Mouse (Mus musculus) spleen, adult 12 weeks (tissue): Measurements from ENCODE around the gene Tnni1.

Source experiments
- DNase-seq: peaks from one replicate; pipeline ENCODE4 v3.0.0; 2022; ENCODE audit warnings: low spot score

Tnni1 gene

DNA sequence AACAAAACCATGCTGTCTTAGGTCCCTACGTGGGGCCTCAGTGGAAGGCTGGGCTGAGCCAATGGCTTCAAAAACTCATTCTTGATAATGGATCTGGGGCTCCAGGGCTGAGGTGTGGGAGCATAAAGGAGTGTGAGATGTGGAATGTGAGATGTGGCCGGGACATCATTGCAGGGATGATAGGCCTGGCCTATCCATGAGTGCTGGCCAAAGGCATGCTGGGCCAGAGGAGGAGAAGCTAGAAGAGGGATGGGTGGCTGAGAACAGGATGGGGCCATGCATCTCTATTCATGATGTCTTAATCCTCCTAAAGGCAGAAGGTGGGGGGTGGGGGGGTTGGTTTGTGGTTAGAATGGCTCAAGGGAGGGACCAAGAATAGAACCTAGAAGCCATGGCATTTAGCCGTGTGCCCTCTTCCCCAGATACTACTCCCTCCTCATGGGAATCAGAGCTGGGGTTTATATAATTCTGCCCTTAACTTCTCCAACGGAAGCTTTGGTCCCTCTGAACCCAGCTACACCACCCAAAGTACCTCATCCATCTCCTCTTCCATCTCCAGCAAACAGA, 11.8 kb upstream of the Tnni1 start:
- DNase-seq, result no peak

DNA sequence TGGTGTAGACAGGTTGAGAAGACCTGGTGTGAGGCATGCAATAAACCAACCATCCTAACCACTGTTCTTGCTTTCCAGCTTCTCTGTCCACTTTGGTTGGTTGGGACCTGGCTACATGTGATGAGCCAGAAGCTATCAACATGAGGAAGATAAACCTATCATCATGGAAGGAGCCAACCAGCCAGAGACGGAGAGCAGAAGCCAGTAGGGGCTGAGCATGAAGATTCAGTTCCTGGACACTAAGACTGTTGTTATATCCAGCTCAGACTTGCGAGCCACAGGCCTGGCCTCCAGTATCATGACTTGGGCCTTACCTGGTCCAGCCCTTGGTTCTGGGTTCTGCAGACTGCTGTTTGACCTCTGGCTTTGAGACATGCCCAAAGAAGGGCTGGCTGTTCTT, 10.8 kb upstream of the Tnni1 start:
- no peak for DNase-seq

DNA sequence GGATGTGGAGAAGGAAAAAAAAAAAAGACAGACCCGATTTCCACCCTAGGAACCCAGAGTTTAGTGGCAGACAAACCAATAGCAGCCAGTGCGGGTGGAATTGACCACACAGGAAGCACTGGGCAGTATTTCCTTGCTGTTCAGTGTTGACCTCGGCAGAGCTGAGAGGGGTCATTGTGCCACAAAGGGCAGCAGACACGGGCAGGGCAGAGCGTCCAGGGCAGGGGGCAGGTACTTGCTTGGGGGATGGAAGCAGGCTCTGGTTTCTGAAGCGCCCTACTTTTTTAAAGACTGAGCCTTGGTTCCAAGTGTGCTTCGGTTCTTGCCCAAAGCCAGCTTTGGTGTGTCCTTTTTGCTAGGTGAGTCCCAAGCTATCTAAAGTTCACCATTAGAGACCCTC, 9.0 kb upstream of the Tnni1 start:
- DNase-seq, result no peak

DNA sequence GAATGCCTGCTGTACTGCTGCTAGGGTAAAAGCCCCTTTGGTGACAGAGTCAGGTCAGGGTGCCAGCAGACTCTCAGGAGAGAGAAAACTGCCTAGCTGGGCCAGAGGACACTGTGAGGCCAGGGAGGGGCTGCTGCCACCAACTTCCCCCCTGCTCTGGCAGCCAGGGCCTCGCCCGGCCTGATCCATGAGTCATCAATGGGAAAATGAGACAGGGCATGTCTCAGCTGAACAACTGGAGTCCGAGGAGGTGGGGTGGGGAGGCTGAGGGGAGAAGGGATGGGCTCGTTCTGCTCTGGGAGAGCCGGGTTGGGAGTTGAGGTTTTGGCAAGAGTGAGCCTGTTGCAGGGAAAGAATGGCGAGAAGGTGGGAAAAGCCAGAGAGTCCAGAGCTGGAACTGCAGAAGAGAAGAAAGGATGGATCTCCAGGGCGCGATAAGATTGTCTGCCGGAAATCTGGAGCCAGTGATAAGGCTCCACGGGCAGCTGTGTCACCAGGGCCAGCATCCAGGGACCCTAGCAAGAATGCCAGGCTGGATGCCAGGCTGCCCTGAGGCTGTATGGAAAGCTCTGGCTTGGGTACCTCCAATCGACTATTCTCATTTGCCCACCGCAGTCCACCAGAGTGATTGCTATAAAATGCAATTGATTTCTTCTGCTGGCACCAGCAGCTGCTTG, 8.2 kb upstream of the Tnni1 start:
- DNase-seq, result no peak

DNA sequence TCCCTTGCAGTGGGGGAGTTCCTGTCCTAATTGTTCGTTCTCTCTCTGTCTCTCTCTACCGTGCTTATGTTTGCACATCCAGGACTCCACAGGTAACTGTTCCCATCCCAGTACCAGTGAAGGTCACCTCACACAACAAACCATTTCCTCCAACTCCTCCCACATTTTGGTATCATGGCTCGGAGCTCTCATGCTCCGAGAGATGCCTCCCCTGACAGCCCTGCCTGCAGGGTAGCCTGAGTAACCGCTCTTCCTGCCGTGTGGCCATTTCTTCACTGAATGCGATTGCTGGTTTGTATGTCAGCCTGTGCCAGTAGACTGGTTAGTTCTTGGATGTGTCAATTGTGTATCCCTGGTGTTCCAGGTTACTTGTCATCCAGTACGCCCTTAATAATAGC, 7.7 kb upstream of the Tnni1 start:
- no peak for DNase-seq

DNA sequence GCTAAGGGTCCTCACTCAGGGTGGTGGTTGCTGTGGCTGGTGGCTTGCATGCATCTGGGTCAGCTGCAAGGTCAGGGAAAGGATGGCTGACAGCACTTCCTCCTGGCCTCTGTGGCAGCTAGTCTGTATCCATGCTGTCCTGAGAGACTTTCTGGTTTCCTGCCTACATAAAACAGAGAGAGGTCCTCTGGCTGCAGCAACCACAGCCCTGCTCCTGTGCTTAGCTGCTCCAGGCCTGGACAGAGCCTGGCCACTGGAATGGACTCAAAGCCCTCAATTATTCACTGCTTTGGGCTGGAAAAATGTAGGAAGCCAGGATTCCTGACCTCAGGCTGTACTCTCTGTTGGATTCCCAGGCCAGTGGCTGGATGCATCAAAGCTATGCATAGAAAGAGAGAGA, 2.6 kb upstream of the Tnni1 start:
- DNase-seq, result no peak

DNA sequence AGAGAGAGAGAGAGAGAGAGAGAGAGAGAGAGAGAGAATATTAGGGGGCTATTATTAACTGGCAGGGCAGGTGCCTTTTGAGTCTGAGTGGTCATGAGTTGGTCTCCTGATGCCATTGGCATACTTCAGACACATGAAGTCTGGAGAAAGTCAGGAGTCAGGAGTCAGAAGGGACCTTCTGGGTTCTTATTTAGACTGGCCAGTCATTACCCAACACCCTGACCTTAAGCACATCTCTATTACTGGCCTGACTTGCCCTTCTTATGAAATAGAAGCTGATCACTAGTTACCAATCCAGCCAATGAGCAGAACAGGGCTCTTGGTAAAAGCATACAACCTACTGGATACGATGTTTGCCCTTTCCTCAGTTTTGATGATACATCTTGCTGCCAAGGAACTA, 2.2 kb upstream of the Tnni1 start:
- DNase-seq, result no peak

DNA sequence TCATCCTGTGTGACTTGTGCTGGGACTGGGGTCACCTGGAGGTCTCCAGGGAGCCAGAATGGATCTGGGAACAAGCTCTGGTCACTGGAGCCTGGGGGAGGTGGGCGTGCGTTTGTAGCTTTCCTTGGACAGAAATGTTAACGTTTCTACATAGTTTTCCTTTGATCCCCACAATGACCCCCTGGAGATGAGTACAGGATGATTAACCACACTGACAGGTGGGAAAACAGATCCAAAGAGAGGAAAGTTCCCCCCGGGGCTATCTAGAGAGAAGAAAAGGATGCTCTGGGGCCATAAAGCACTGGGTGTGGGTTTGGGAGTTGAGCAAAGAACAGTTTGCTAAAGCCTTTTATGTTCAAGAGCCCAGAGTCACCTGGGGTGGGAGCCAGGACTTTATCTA, 1.4 kb downstream of the Tnni1 start:
- DNase-seq, result no peak

DNA sequence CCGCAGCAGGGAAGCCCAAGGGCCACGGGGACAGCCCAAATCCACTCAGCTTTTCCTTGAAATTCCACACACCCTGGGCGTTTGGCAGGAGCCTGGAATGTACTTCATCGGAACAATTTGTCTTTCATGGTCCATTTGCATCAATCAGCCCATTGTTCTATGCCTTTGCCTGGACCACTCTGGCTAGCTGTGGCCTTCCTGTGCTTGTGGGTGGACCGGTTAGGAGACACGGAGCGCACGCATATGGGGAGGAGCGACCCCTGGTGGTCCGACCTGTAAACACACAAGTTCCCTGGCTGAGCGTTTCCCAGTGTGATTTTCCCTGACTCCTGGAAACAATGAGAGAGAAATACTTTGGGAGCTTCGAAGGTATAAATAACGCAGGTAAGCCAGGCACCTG, 2.0 kb downstream of the Tnni1 start:
- peak; percentile 40 for DNase-seq

DNA sequence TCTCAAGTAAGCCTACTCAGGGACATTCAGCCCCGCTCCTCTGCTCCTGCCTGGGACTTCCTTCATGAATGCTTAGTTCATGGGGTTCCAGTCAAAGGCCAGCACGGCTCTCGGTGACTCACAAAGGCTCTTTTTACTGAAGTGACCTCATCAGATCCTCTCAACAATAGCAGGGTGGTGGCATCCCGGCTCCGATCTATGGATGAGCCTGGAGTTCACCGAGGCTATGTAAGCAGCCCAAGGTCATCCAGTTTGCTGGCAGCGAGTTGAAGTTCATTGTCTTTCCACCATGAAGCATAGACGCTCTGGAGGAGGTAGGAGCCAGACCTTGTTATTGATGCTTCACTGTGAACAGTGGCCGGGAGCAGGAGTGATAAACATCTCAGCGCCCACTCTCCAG, 3.6 kb downstream of the Tnni1 start:
- DNase-seq, result no peak

DNA sequence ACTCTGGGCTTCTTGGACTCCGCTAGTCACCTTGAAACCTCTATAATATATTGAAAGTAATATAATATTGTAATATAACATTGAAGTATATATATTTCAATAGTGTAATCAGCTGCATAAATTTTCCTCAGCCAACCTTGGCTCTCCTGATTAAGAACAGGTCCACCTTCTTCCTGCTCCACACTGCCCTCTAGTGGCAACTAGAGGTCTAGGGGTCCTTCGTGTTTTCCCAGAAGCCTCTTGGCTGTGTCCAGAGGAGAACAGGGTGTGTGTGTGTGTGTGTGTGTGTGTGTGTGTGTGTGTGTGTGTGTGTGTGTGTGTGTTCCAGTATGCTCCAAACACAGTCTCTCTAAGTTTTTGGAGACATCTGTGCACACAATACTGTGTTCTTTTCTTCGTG, 8.6 kb downstream of the Tnni1 start:
- peak; percentile 55 for DNase-seq

DNA sequence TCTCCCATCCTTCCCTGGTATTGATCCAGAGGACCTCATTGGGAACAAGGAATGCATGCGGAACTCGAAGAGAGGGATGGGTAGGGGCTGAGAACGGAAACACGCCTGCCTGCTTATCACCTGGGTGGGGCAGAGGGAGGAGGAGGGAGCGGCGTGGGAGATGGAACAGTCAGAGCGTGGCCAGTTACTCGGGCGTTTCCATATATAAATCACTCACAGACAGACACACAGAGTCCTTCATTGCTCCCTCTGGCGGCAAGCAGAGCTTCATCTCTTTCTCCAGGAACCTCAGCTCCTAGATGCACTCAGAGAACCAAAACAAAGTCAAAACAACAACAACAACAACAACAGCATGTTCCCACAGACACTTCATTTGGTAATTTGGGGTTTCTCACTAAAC, 9.5 kb downstream of the Tnni1 start:
- no peak for DNase-seq

DNA sequence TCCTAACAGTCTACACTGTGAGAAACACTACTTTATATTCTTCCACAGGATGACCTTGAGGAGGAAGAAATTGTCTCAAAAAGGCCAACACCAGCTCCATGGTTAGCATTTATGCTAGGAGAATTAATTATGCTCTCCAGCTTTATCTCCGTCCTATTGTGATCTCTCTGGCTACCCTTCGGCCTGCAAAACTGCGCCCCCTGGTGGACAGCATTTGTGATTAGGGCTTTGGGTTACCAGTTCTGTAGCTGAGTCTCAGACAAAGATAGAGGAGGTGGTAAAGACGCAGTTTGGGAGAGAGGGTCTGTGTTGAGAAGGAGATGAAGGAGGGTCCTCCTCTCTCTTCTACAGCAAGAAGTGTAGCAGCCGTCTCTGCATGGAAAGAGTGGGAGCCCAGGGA, 10.6 kb downstream of the Tnni1 start:
- peak; percentile 65 for DNase-seq

DNA sequence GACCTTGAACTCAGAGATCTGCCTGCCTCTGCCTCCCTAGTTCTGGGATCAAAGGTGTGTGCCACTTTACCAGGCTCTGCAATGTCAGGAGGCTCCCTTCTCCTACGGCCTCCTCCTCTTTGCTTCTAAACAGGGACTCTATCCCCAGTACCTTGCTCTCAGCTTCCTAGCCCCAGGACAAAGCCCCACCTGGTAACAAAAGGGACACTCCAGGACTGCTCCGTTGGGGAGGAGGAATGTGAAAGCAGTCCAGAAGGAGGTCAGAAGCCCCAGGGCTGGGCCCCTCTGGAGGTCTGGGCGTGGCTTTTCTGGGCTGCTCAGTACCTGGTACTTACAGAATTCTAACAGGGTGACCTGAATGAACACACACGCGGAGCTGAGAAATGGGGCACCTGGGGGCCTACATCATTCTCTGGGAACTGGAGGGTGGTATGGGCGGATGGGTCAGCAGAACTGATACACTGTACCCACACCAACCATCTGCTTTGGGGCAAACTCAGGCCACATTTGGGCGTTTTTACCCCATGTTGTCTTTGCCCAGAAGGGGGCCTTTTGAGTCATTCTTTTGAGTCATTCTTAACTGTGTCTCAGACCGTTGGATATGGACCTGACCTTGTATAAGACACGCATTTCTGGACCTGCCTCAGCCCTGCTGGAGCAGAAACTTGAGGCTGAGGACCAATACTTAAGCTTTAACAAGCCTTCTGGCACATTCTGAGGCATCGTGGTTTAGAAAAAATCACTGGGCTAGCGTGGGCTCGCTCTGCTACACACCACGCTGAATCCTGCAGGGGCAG, 13.1 kb downstream of the Tnni1 start:
- no peak for DNase-seq

DNA sequence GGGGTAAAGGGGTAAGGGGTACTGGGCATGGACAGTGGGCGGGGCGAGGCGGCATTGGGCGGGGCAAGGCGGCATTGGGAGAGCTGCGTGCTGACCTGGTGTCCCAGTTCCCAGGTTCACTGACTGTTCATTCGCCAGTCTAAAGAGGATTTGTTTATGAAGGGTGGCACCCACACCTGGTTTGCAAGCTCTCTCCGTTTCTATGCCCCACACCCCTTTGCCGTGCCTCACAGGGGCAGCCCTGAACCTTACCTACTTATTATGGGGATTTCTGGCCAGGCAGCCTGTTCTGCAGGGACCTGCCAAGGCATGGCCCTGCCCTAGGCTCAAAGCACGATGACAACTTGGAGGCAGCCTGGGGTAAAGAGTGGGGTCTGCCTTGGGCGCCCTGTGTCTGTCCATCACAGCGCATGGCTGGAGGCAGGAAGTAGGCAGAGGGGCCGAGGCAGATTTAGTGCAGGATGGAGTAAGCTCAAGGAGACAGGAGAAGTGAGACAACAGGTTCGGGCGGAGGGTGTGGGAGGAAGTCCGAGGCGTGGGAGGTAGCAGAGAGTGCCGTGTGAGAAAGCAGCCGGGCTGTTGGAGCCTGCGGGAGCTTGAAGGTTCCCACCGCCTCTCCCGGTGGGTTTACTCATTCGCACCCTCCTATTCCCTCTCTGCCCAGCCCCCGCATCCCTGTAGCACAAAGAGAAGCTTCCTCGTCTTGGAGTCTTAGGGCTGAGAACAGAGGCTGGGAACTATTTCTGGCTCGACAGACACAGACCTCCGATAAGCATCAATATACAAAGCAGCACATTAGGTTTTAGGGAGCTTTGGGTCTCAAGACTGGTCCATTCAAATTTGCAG, 14.4 kb downstream of the Tnni1 start:
- no peak for DNase-seq

DNA sequence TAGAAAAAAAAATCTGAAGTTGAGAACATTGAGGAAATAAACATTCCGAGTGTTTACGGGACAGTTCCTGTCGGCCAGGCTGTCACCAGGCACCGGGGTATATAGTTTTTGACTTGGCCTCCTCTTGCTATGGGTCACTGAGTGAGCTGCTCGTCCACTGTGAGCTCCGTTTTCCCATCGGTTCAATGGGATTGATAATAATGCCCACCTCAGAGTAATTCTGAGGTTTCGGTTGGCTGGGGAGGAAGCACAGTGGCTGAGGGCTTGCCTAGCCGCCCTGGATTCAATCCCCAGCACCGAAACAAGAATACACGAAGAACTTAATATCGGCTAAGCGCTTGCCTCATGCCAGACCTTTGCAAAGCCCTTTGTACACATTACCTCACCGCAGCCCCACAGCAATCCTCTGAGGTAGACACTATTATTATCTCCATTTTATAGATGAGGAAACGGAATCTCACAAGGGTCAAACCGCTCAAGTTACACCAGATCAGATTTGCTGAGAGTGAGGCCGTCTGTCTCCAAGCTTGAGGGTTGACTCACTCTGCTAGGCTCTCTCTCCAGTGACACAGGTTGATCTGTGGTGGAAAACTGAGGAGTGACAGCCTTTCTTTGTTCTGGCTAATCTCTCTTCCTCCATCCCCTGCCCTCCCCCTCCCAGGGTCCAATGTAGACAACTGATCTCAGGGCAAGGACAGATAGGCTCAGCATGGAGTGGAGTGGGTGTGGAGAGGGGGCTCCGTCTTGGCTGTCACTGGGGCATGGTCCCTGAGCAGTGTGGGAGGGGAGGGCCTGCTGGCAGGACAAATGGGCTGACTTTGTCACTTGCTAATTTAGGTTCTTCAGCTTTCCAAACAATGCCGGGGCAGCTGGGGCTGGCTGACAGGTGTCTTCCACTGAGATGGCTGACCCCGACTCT, 15.2 kb downstream of the Tnni1 start:
- DNase-seq, result no peak

DNA sequence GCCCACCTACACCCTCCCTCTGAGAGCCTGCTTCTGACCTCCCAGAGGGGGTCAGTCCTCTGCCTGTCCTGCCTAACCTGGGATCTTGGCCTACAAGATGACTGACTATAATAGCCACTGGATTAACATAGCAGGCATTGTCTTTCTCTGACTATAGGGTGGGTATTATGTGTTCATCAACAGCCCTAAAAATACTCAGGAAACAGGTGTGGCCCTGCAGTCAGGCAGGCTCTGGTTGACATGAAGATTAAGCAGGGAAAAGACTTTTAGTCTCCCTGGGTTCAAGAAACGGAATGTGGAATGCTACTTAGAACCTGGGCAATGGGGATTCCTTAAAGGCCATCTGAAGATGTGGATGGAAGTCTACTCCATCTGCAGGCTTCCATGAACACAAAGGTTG, 19.3 kb downstream of the Tnni1 start:
- DNase-seq, result no peak

DNA sequence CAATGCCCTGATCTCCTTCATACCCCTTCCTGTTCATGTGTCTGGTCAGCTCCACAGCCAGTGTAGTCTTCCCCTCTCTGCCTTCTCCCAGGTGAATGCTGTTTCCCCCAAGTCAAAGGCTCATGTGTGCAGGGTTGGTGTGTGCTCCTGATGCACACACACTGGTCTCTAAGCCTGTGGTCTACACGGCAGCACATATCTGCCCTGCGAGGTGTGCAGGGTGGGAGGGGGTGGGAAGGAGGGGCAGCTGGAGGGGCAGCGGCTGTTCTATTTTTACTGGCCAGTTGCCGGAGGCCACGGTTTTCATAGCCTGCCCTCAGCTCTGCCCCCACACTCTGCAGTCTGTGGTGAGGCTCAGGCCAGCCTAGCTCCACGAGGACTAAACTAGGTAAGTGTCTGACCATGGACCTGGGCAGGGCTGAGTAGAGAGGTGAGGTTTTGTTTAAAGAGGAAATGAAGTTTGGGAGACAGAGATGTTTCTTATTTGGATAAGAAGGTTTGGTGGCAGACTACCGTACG, 19.9 kb downstream of the Tnni1 start:
- no peak for DNase-seq

DNA sequence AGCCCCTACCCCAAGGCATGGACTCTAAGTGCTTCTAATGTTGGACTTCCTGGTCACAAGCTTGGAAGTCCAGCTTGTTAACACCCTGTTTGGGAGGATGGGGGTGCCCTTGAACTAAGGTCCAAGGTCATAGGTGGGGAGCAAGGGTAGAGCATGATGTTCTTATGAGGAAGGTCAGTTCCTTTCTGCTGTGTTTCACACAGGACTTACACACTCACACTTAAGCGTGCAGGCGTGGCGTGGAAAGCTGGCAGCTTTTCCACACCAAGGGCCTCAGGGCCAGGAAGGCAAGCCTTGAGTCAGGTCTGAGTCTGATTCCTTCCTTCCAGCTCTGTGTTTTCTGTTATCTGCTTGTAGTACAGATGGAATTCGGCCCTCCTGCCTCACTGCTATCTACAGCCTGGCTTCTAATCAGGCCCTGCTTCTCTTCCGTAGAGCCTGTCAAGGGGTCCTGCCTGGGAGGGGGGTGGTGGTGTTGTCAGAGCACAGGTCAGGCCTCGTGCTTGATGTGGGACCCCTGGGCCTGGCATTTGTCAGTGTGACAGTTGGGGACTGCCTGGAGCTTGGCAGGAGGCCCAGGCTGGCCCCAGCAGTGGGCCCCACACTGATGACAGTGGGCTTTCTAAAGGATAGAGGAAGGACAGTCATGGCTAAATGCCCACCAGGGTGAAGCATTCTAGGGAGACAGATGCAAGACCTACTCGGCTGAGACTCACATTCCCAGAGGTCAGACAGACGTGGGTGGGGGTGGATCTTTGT, 21.1 kb downstream of the Tnni1 start:
- DNase-seq, result no peak

DNA sequence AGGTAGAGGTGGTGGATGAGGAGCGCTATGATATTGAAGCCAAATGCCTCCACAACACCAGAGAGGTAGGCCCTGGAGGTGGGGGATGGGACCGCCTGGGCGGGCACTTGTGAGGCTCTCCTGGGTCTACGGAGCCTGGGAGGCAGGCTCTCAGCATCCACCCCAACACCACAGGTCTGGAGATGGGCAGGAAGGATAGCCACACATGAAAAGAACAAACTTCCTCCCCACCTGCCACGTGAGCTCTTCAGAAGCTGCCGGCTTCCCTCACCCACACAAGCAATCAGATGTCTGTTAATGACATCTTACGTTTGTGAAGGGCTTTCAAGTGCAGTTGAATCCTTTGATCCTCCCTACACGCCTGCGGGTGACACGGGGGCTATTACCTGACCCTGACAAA, 28.3 kb downstream of the Tnni1 start:
- no peak for DNase-seq

DNA sequence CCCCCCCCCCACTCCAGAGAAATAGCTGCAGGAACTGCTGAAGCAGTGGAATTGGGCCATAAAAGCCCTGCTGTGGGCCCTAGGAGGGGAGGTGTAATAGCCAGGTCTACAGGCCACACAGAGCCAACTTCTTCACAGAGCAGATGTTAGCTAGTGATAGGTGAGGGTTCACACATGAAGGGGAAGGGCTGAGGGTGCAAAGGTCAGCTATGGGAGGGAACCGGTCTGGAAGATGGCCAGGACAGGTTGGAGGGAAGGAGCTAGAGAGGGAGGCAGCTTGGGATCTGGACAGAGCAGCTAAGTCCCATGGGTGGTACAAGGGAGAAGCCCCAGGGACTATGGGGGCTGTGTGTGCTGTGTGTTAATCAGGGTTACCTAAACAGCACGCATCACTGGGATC, 30.9 kb downstream of the Tnni1 start:
- DNase-seq, result no peak
